Mouse (Mus musculus): Measurements from ENCODE around the gene Tas1r1. TPM values are rescaled to one million over a fixed set of nuclear protein-coding genes. Genes with fewer than 3 reads are reported as not detected.
A peak's percentile ranks its signal among the peaks of the same experiment; 100 is the strongest.

Tas1r1 gene
- total RNA-seq (2021): under 1 TPM; 0.56 to 0.83 TPM

GRCm38 (mm10) chr4:152038225-152038984 is at the start of gene Tas1r1:
Gene Tas1r1 (minus strand): TSS chr4:152038568.
- peak; percentile 41 for DNase-seq
- intact Hi-C loops (cut with DNase I): loop anchor here (2.0 kb wide), 1 partner anchor 58 kb away; no protein-coding TSS in a partner anchor

- intact Hi-C loops (cut with DNase I): no loop called here
- DNase-seq: no peak
Measured at GRCm38 (mm10) chr4:152088133-152088532, 49.8 kb upstream of the Tas1r1 start.

- intact Hi-C loops (cut with DNase I): no loop called here
- DNase-seq: no peak
Measured at GRCm38 (mm10) chr4:152087211-152088081, 49.1 kb upstream of the Tas1r1 start.

- intact Hi-C loops (cut with DNase I): no loop called here
- DNase-seq: no peak
Measured at GRCm38 (mm10) chr4:152086505-152087210, 48.3 kb upstream of the Tas1r1 start.

GRCm38 (mm10) chr4:152084616-152085015 is 46.2 kb upstream of the Tas1r1 start:
- intact Hi-C loops (cut with DNase I): no loop called here
- DNase-seq: no peak

GRCm38 (mm10) chr4:152083611-152084220 is 45.3 kb upstream of the Tas1r1 start:
- DNase-seq: no peak

GRCm38 (mm10) chr4:152079931-152080330 is 41.6 kb upstream of the Tas1r1 start:
- intact Hi-C loops (cut with DNase I): no loop called here
- no peak for DNase-seq

More at GRCm38 (mm10) chr4:152083611-152084220, 45.3 kb upstream of the Tas1r1 start:
- intact Hi-C loops (cut with DNase I): no loop called here

GRCm38 (mm10) chr4:152079261-152079660 is 40.9 kb upstream of the Tas1r1 start:
- DNase-seq: no peak
- intact Hi-C loops (cut with DNase I): no loop called here

- DNase-seq: no peak
- intact Hi-C loops (cut with DNase I): no loop called here
Measured at GRCm38 (mm10) chr4:152078105-152078530, 39.8 kb upstream of the Tas1r1 start.

GRCm38 (mm10) chr4:152077191-152077590 is 38.8 kb upstream of the Tas1r1 start:
- no peak for DNase-seq
- intact Hi-C loops (cut with DNase I): no loop called here

- intact Hi-C loops (cut with DNase I): no loop called here
- DNase-seq: no peak
Measured at GRCm38 (mm10) chr4:152074548-152074947, 36.2 kb upstream of the Tas1r1 start.

GRCm38 (mm10) chr4:152073715-152074114 is 35.3 kb upstream of the Tas1r1 start:
- intact Hi-C loops (cut with DNase I): no loop called here
- DNase-seq: no peak

GRCm38 (mm10) chr4:152072655-152073054 is 34.3 kb upstream of the Tas1r1 start:
- intact Hi-C loops (cut with DNase I): no loop called here
- DNase-seq: no peak

- intact Hi-C loops (cut with DNase I): no loop called here
- DNase-seq: peak; percentile 77
Measured at GRCm38 (mm10) chr4:152072121-152072601, 33.8 kb upstream of the Tas1r1 start, which contains the start of gene Plekhg5. Gene Plekhg5 (plus strand): TSS chr4:152072498.

- no peak for DNase-seq
- intact Hi-C loops (cut with DNase I): no loop called here
Measured at GRCm38 (mm10) chr4:152070494-152071396, 32.4 kb upstream of the Tas1r1 start.

GRCm38 (mm10) chr4:152069245-152069644 is 30.9 kb upstream of the Tas1r1 start:
- DNase-seq: no peak
- intact Hi-C loops (cut with DNase I): no loop called here

GRCm38 (mm10) chr4:152068166-152068724 is 29.9 kb upstream of the Tas1r1 start:
- intact Hi-C loops (cut with DNase I): no loop called here
- no peak for DNase-seq

GRCm38 (mm10) chr4:152067280-152067679 is 28.9 kb upstream of the Tas1r1 start:
- intact Hi-C loops (cut with DNase I): no loop called here
- DNase-seq: no peak
